Mouse (Mus musculus) ES-Bruce4 (cell line): ENCODE results near the gene Vps8. TPM values are rescaled to one million over a fixed set of nuclear protein-coding genes. Genes with fewer than 3 reads are reported as not detected.

Experiments
- H3K27ac ChIP-seq: 2 replicates; pipeline ENCODE4 v1.5.1; 2012; ENCODE audit warnings: low read length, inconsistent platforms; ENCODE audit not compliant: insufficient read depth
- H3K27me3 ChIP-seq: 2 replicates; pipeline ENCODE4 v1.6.1; 2012; ENCODE audit warnings: mild to moderate bottlenecking, low read length, inconsistent platforms; ENCODE audit not compliant: control insufficient read depth, poor library complexity, insufficient read depth, severe bottlenecking
- H3K36me3 ChIP-seq: 2 replicates; pipeline ENCODE4 v1.6.1; 2012; ENCODE audit warnings: inconsistent platforms, mild to moderate bottlenecking, low read length, moderate library complexity; ENCODE audit not compliant: control insufficient read depth, poor library complexity, insufficient read depth, severe bottlenecking
- H3K4me1 ChIP-seq: one replicate; pipeline ENCODE4 v1.8.1; 2011; ENCODE audit warnings: low read length; ENCODE audit not compliant: control insufficient read depth, insufficient read depth
- H3K4me3 ChIP-seq: 2 replicates; pipeline ENCODE4 v1.5.1; 2011; ENCODE audit warnings: low read depth, mild to moderate bottlenecking, low read length
- H3K9ac ChIP-seq: 2 replicates; pipeline ENCODE4 v1.6.1; 2012; ENCODE audit warnings: low read depth, mild to moderate bottlenecking, inconsistent platforms; ENCODE audit not compliant: poor library complexity, severe bottlenecking
- H3K9me3 ChIP-seq: replicated peaks from 2 replicates; pipeline ENCODE4 v1.6.1; 2012; ENCODE audit warnings: mild to moderate bottlenecking, low read length, inconsistent platforms; ENCODE audit not compliant: control insufficient read depth, poor library complexity, insufficient read depth, severe bottlenecking
- CTCF ChIP-seq: IDR thresholded peaks from one replicate; pipeline ENCODE4 v1.8.1; 2011; ENCODE audit warnings: low read depth, low read length
- EP300 ChIP-seq: IDR thresholded peaks from 2 replicates; pipeline ENCODE4 v1.6.1; 2011; ENCODE audit warnings: low read depth, low read length; ENCODE audit not compliant: insufficient read depth
- POLR2A ChIP-seq: IDR thresholded peaks from one replicate; pipeline ENCODE4 v1.8.1; 2011; ENCODE audit warnings: low read length; ENCODE audit not compliant: insufficient read depth
- polyA plus RNA-seq: library from polyadenylated mRNA; stranded (reverse); fragments of >200 nt; gene quantifications from 2 replicates; pipeline ENCODE4 v1.2.4, GENCODE M21; 2011; ENCODE audit warnings: low read depth; ENCODE audit not compliant: missing spikeins, insufficient read depth, insufficient read length

The Vps8 gene
- polyA plus RNA-seq, 1 experiment: 25.4 TPM

DNA sequence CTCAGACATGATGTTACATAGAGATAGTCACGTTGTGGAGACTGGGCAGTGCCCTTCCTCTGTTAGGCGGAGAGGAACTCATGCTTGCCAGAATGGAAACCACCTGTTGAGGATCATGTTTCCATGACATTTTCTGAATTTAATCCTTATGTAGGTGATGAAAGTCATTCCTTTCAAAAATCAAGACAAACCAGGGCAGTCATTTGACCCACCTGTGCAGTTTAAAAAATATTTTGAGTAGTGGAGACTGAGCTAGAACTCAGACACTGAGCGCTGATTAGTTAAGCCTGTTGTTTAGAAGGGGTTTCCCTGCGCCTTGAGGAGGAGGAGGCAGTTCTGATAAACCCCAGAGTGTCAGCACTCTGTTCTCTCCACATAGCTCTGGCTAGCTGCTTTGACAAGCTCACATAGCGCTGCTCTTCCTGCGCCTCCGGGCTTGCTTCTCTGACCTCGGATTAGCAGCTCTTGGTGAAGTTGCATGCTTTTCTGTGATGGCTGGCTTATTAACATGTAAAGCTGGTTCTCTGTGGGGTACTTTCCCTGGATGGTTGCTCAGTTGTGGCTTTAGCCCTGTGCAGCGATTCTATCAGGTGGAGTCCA is 22.2 kb downstream of the Vps8 start:
- Histone ChIP-seq H3K9ac (no peak overlapping the region), H3K27me3 (no peaks in the 10 kb centered on the region), H3K9me3 (no peaks in the 10 kb centered on the region), H3K4me1 (no peaks in the 10 kb centered on the region), H3K27ac (no peak overlapping the region), H3K36me3 (no peaks in the 10 kb centered on the region), H3K4me3 (no peak overlapping the region)
- TF ChIP-seq EP300 (no peak), CTCF (no peak), POLR2A (no peak)

DNA sequence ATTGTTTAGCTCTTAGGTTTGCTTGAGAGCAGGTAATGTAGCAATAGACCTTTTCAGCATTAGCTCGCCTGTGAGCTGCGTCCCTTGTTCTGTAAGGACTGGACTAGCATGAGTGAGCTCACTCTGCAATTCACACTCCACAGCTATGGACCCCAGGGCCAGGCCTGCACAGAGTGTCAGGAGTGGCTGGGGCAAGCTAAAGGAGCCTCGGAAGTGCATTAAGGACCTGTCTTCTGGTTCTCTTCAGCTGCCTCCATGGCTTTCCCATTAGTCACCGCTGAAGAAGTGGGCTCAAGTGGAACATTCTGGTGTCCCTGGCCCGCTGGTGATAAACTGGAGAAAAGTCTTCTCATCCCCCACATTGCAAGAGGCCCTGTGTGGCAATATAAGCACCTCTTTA is 24.5 kb downstream of the Vps8 start:
- no peaks in the 10 kb centered on the region for H3K9me3 ChIP-seq
- TF ChIP-seq POLR2A (no peak), CTCF (no peak), EP300 (no peak)

DNA sequence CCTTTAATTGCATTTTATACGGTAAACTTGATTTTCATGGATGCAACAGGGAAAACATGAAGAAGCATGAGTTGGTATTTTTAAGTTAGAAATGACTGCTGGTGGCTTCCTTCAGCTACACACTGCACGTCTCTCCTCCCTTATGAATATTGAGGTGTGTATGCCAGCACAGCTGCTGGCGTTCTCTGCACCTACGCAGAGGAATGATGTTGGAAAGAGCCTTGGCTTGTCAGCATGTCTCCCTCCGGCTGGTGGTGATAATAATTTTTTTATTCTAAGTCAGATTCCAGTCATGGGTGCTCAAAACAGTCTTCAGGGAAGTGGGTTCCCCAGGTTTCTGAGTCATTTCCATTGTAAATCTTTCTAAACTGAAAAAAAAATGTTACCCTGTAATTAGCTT is 25.5 kb downstream of the Vps8 start:
- H3K36me3 ChIP-seq: no peaks in the 10 kb centered on the region
- H3K27ac ChIP-seq: no peak overlapping the region
- H3K9ac ChIP-seq: no peak overlapping the region
- no peaks in the 10 kb centered on the region for H3K9me3 ChIP-seq
- H3K27me3 ChIP-seq: no peaks in the 10 kb centered on the region
- no peak for TF ChIP-seq CTCF
- H3K4me1 ChIP-seq: no peaks in the 10 kb centered on the region
- no peak overlapping the region for H3K4me3 ChIP-seq

More for the DNA sequence above, 24.5 kb downstream of the Vps8 start:
- Histone ChIP-seq H3K4me1 (no peaks in the 10 kb centered on the region), H3K9ac (no peak overlapping the region), H3K36me3 (no peaks in the 10 kb centered on the region), H3K27ac (no peak overlapping the region), H3K27me3 (no peaks in the 10 kb centered on the region), H3K4me3 (no peak overlapping the region)

DNA sequence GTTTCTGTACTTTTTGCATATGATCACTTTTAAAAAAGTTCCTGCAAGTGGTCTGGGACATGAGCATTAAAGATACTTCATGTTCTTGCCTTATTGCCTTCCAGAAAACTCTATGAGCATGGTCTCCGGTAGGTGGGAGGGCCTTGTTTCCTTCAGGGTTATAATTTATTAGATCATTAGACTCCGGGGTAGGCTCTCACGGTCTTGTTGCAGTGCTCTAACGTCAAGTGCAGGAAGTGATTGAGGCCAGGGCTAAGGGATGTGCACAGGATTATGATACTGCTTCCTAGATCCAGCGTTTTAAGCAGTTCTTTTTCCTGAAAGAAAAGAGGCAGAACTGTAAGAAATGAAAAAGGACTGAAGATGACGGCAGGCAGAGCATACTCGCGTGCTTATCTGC is 27.0 kb downstream of the Vps8 start:
- Histone ChIP-seq H3K4me3 (no peak overlapping the region), H3K9me3 (no peaks in the 10 kb centered on the region), H3K27me3 (no peaks in the 10 kb centered on the region), H3K36me3 (no peaks in the 10 kb centered on the region), H3K9ac (no peak overlapping the region), H3K4me1 (no peaks in the 10 kb centered on the region), H3K27ac (no peak overlapping the region)
- TF ChIP-seq POLR2A: no peak
- no peak for TF ChIP-seq CTCF
- TF ChIP-seq EP300: no peak

DNA sequence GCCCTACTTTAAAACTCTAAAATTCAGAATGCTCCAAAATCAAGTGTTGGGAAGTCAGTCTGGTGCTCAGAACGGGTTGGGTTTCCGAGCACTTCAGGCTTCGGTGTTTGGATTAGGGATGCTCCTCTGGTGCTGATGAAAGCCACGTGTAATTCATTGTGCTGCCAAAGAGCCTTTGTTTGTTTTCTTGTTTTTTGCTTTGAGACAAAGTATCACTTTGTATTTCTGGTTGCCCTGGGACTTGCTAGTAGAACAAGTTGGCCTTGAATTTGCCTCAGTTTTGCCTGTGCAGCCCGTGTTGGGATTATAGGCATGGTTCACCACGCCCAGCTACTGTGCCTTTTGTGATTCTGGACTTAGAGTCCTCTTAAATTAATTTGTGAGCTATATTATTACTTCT is 29.7 kb downstream of the Vps8 start:
- Histone ChIP-seq H3K27me3 (no peaks in the 10 kb centered on the region), H3K9ac (no peak overlapping the region), H3K4me3 (no peak overlapping the region), H3K9me3 (no peaks in the 10 kb centered on the region), H3K4me1 (no peaks in the 10 kb centered on the region), H3K27ac (no peak overlapping the region), H3K36me3 (no peaks in the 10 kb centered on the region)
- TF ChIP-seq CTCF: no peak
- no peak for TF ChIP-seq EP300
- TF ChIP-seq POLR2A: no peak

DNA sequence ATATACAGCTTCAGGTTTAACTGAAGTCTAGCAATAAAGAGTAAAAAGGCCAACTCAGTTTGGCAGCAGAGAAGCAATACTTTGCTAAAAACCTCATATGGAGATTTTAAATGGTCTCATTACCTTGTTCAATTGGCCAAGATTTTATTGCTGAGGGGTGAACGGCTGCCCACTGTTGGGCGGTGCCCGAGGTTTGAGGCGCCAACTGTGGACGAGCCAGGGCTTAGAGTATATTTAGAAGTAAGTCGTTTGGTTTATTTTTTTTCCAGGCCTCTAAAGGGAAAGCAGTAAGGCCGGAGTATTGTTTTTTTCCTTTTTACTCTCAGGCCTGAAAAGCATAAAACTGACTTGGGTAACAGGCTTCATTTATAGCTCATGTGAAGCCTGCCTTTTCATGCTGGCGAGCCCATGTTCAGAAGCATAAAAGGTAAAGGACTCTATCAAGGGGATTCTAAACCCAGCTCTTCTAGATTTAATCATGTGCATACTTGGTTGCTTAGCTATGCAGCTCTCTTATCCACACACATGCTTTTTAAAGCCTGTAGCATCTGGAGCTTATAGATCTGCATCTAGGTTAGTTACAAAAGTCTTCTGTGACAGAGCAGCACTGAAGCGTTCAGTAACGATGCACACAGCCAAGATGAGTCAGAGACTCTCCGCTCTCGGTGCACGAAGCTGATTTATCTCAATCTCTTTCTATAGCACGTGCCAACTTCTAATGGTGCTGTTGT is 34.9 kb downstream of the Vps8 start:
- no peak for TF ChIP-seq CTCF
- TF ChIP-seq POLR2A: no peak
- no peaks in the 10 kb centered on the region for H3K4me1 ChIP-seq
- H3K27ac ChIP-seq: no peak overlapping the region
- H3K4me3 ChIP-seq: no peak overlapping the region
- H3K9ac ChIP-seq: no peak overlapping the region
- no peaks in the 10 kb centered on the region for H3K27me3 ChIP-seq
- no peaks in the 10 kb centered on the region for H3K9me3 ChIP-seq
- H3K36me3 ChIP-seq: no peaks in the 10 kb centered on the region
